Mouse (Mus musculus): ENCODE data around the gene Npsr1. TPM values are rescaled to one million over a fixed set of nuclear protein-coding genes. Genes with fewer than 3 reads are reported as not detected.

The Npsr1 gene
- polyA plus RNA-seq, 1 experiment from 2014 or later: not detected

DNA sequence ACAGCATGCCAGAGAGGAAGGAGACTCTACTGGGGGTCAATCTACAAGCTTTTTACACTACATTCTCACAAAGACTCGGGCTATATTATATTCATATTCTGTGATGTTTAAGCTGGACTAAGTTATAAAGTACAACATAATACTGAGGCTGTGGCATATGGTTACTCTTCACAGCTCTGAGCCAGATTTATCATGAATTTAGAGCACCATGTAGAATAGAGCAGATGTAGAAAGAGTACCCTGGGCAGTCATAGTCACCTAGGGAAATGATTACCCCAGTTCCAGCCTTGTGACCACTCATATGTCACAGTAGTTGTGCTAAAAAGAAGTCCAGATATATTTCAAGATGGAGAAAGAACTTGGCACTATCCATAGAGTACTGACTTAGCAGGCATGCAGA lies 70.7 kb downstream of the Npsr1 start:
- no peak for TF ChIP-seq CTCF (IDR thresholded peaks at IDR 0.05; ENCODE audit: low read depth)
- Histone ChIP-seq H3K27me3 (replicated peaks; ENCODE audit: control insufficient read depth, insufficient read depth, low read length) (no peaks in the 10 kb centered on the region), H3K36me3 (ENCODE audit: control insufficient read depth, insufficient read depth) (no peaks in the 10 kb centered on the region), H3K4me1 (replicated peaks; ENCODE audit: control insufficient read depth, insufficient read depth, low read length) (no peaks in the 10 kb centered on the region), H3K9ac (ENCODE audit: low read depth, low read length) (no peak overlapping the region), H3K27ac (ENCODE audit: low read depth, low read length) (no peak overlapping the region), H3K4me3 (ENCODE audit: low read depth, low read length) (no peak overlapping the region), H3K4me2 (replicated peaks; ENCODE audit: low read depth) (no peak overlapping the region), H3K9me3 (ENCODE audit: control insufficient read depth) (no peaks in the 10 kb centered on the region)
- 74% methylated on average over 1 of the region's 1 CpGs for WGBS
- ATAC-seq: no peak

DNA sequence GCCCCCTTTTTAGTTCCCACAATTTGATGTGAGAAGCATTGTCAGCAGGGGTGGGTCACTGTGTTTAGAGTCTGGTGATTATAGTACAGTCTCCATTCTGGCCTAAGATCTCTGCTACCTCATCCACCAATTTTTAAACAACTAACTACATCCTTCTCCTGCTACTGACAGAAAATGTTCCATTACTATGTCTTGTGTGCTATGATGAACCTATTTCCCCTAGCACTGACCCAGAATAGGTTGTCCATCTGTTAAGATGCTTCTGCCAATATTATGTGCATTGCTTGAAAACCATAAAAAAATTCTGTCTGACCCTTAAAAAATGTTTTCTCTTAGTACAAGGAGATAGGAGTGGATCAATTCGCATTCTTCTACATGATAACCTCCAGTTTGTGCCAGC lies 72.9 kb downstream of the Npsr1 start:
- no peaks in the 10 kb centered on the region for H3K9me3 ChIP-seq (ENCODE audit: control insufficient read depth)
- ATAC-seq: no peak
- no peak overlapping the region for H3K4me3 ChIP-seq (ENCODE audit: low read depth, low read length)
- no peaks in the 10 kb centered on the region for H3K36me3 ChIP-seq (ENCODE audit: control insufficient read depth, insufficient read depth)
- H3K27me3 ChIP-seq (replicated peaks; ENCODE audit: control insufficient read depth, insufficient read depth, low read length): no peaks in the 10 kb centered on the region
- no peak for TF ChIP-seq CTCF (IDR thresholded peaks at IDR 0.05; ENCODE audit: low read depth)
- WGBS: 87% methylated on average over 1 of the region's 1 CpGs
- no peak overlapping the region for H3K4me2 ChIP-seq (replicated peaks; ENCODE audit: low read depth)
- H3K9ac ChIP-seq (ENCODE audit: low read depth, low read length): no peak overlapping the region
- H3K27ac ChIP-seq (ENCODE audit: low read depth, low read length): no peak overlapping the region
- no peaks in the 10 kb centered on the region for H3K4me1 ChIP-seq (replicated peaks; ENCODE audit: control insufficient read depth, insufficient read depth, low read length)

DNA sequence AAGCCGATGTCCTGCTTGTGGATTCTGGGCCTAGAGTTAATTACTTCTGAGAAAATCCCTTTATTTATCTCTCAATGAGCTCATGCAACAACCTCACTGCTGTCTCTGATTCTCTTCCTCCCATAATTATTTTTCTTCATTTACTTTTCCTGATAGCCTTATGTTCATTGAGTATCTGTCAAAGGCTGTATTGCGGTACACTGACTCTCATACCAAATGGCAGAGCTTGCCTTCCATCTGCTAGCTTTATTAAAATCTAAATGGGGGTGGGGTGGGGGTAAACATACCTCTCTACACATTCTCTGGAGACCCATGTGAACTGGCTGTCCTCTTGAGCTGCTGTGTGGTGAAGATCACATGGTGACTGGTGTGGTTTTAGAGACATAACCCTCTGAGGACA lies 80.9 kb downstream of the Npsr1 start:
- H3K27ac ChIP-seq (ENCODE audit: low read depth, low read length): no peak overlapping the region
- WGBS: 94% methylated on average over 2 of the region's 2 CpGs
- H3K4me3 ChIP-seq (ENCODE audit: low read depth, low read length): no peak overlapping the region
- H3K4me2 ChIP-seq (replicated peaks; ENCODE audit: low read depth): no peak overlapping the region
- H3K36me3 ChIP-seq (ENCODE audit: control insufficient read depth, insufficient read depth): no peaks in the 10 kb centered on the region
- H3K4me1 ChIP-seq (replicated peaks; ENCODE audit: control insufficient read depth, insufficient read depth, low read length): no peaks in the 10 kb centered on the region
- H3K27me3 ChIP-seq (replicated peaks; ENCODE audit: control insufficient read depth, insufficient read depth, low read length): no peaks in the 10 kb centered on the region
- H3K9me3 ChIP-seq (ENCODE audit: control insufficient read depth): no peaks in the 10 kb centered on the region
- no peak for TF ChIP-seq CTCF (IDR thresholded peaks at IDR 0.05; ENCODE audit: low read depth)
- no peak for ATAC-seq
- H3K9ac ChIP-seq (ENCODE audit: low read depth, low read length): no peak overlapping the region

GRCm38 (mm10) chr9:24180926-24181325 lies 83.1 kb downstream of the Npsr1 start:
- Histone ChIP-seq H3K4me3 (ENCODE audit: low read depth, low read length) (no peak overlapping the region), H3K27me3 (replicated peaks; ENCODE audit: control insufficient read depth, insufficient read depth, low read length) (no peaks in the 10 kb centered on the region), H3K36me3 (ENCODE audit: control insufficient read depth, insufficient read depth) (no peaks in the 10 kb centered on the region), H3K9me3 (ENCODE audit: control insufficient read depth) (no peaks in the 10 kb centered on the region), H3K4me2 (replicated peaks; ENCODE audit: low read depth) (no peak overlapping the region), H3K9ac (ENCODE audit: low read depth, low read length) (no peak overlapping the region), H3K4me1 (replicated peaks; ENCODE audit: control insufficient read depth, insufficient read depth, low read length) (no peaks in the 10 kb centered on the region), H3K27ac (ENCODE audit: low read depth, low read length) (no peak overlapping the region)
- WGBS: 80% methylated on average over 7 of the region's 7 CpGs
- ATAC-seq: no peak
- TF ChIP-seq CTCF (IDR thresholded peaks at IDR 0.05; ENCODE audit: low read depth): no peak

DNA sequence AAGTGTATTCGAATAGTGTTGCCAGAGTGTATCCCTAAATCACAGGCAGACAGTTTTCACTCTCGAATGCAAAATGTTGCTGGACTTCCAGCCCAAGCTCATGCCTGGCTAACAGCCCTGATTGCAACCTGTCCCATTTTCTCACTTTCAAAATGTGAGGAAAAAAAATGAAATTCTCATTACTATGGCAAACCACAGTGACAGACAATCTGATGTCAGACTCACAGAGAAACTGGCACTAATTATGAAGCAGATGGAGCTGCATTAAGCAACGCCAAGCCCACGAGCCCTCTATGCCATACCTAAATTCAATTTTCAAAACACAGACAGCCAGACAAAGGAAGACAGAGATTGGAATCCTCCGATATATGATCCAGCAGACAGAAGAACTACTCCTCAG lies 88.5 kb downstream of the Npsr1 start:
- Histone ChIP-seq H3K27ac (ENCODE audit: low read depth, low read length) (no peak overlapping the region), H3K4me1 (replicated peaks; ENCODE audit: control insufficient read depth, insufficient read depth, low read length) (no peaks in the 10 kb centered on the region), H3K4me3 (ENCODE audit: low read depth, low read length) (no peak overlapping the region), H3K9ac (ENCODE audit: low read depth, low read length) (no peak overlapping the region), H3K9me3 (ENCODE audit: control insufficient read depth) (no peaks in the 10 kb centered on the region), H3K27me3 (replicated peaks; ENCODE audit: control insufficient read depth, insufficient read depth, low read length) (no peaks in the 10 kb centered on the region), H3K36me3 (ENCODE audit: control insufficient read depth, insufficient read depth) (no peaks in the 10 kb centered on the region), H3K4me2 (replicated peaks; ENCODE audit: low read depth) (no peak overlapping the region)
- TF ChIP-seq CTCF (IDR thresholded peaks at IDR 0.05; ENCODE audit: low read depth): no peak
- WGBS: 79% methylated on average over 5 of the region's 5 CpGs
- no peak for ATAC-seq

DNA sequence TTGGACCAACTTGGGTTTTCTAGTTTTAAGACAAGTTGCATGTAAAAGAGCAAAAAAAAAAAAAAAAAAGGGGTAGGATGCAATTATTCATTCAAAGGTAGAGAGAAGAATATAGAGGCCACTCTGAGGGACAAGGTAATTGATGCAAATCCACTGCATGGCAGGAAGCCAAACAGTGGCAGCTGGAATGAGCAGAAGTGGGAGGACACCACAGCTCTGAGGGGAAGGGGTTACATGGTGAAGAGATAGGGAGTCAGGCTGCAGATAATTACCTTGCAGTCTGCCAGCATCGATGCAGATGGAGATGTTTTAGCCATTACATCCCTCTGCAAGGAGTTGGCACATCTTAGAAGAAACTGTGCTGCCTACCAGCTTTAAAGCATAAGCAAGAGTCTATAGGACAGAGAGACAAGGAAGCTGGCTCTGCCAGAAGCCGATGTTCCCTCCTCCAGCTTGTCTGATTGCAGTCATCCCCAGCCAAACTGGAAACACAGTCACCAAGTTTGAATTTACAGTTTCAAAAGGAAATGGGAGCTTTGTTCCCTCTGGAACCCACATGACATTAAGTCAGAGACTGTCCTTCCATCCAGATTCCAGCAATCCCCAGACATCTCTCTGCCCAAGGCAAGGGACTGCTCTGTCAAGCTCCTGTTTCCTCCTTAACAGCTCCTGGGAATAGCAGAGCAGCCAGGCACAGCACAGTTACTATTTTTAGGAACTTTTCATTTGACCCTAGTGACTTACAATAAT lies 91.9 kb downstream of the Npsr1 start:
- Histone ChIP-seq H3K36me3 (ENCODE audit: control insufficient read depth, insufficient read depth) (no peaks in the 10 kb centered on the region), H3K9me3 (ENCODE audit: control insufficient read depth) (no peaks in the 10 kb centered on the region), H3K27me3 (replicated peaks; ENCODE audit: control insufficient read depth, insufficient read depth, low read length) (no peaks in the 10 kb centered on the region), H3K4me3 (ENCODE audit: low read depth, low read length) (no peak overlapping the region), H3K4me2 (replicated peaks; ENCODE audit: low read depth) (no peak overlapping the region), H3K9ac (ENCODE audit: low read depth, low read length) (no peak overlapping the region), H3K27ac (ENCODE audit: low read depth, low read length) (no peak overlapping the region), H3K4me1 (replicated peaks; ENCODE audit: control insufficient read depth, insufficient read depth, low read length) (no peaks in the 10 kb centered on the region)
- TF ChIP-seq CTCF (IDR thresholded peaks at IDR 0.05; ENCODE audit: low read depth): no peak
- WGBS: 48% methylated on average over 2 of the region's 2 CpGs
- no peak for ATAC-seq

DNA sequence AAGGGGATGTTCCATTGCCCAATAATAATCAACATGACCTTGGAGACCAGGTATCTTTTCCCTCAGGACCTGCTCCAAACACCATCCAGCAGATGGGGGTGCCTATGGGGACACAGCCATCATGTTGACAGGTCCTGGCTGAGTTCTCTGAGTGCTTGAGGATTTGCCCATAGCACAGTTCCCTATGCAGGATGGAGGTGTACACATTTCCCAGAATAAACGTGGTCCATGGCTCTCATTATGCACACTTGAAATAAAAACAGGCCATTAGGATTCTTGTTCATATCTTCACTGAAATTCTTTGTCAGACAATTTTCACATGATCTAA lies 92.4 kb downstream of the Npsr1 start:
- Histone ChIP-seq H3K4me1 (replicated peaks; ENCODE audit: control insufficient read depth, insufficient read depth, low read length) (no peaks in the 10 kb centered on the region), H3K36me3 (ENCODE audit: control insufficient read depth, insufficient read depth) (no peaks in the 10 kb centered on the region), H3K4me2 (replicated peaks; ENCODE audit: low read depth) (no peak overlapping the region), H3K27ac (ENCODE audit: low read depth, low read length) (no peak overlapping the region), H3K4me3 (ENCODE audit: low read depth, low read length) (no peak overlapping the region), H3K9me3 (ENCODE audit: control insufficient read depth) (no peaks in the 10 kb centered on the region), H3K9ac (ENCODE audit: low read depth, low read length) (no peak overlapping the region), H3K27me3 (replicated peaks; ENCODE audit: control insufficient read depth, insufficient read depth, low read length) (no peaks in the 10 kb centered on the region)
- ATAC-seq: no peak
- no peak for TF ChIP-seq CTCF (IDR thresholded peaks at IDR 0.05; ENCODE audit: low read depth)
- WGBS: 53% methylated on average over 1 of the region's 1 CpGs

All from intestine, postnatal 0 days (tissue).